Mouse (Mus musculus) heart, adult 2 months (tissue): ENCODE data around the gene Lipe.

Source experiments
- CTCF ChIP-seq: fragments of 200-600 bp; IDR thresholded peaks from 2 replicates; pipeline ENCODE4 v1.8.1; 2022; ENCODE audit warnings: antibody characterized with exemption, mild to moderate bottlenecking, moderate library complexity
- EP300 ChIP-seq: fragments of 200-500 bp; IDR thresholded peaks from 2 replicates; pipeline ENCODE4 v1.6.1; 2011; ENCODE audit warnings: low read depth, low read length, control low read depth; ENCODE audit not compliant: insufficient read depth
- POLR2A ChIP-seq: fragments of 200-500 bp; IDR thresholded peaks from 2 replicates; pipeline ENCODE4 v1.6.1; 2011; ENCODE audit warnings: mild to moderate bottlenecking, low read depth, low read length, control low read depth; ENCODE audit not compliant: insufficient read depth

GRCm38 (mm10) chr7:25435546-25435851, 37.0 kb upstream of the Lipe start:
- no peak for TF ChIP-seq EP300
- no peak for TF ChIP-seq CTCF
- TF ChIP-seq POLR2A: no peak
